Mouse (Mus musculus) midbrain, embryonic 16.5 days (tissue): ENCODE results near the gene Khdc1c. TPM values are rescaled to one million over a fixed set of nuclear protein-coding genes. Genes with fewer than 3 reads are reported as not detected.

Experiments used
- ATAC-seq: fragments of 200-750 bp; cut with Nextera tagmentation; 2 replicates; pipeline ENCODE4 v1.8.0; 2017; ENCODE audit warnings: moderate TSS enrichment
- H3K27ac ChIP-seq: fragments of 300-500 bp; sonication (generic); 2 replicates; pipeline ENCODE4 v1.5.1; 2014; ENCODE audit warnings: mild to moderate bottlenecking, low read length, mixed read lengths
- H3K27me3 ChIP-seq: fragments of 300-500 bp; sonication (generic); 2 replicates; pipeline ENCODE4 v1.6.1; 2014; ENCODE audit warnings: low read depth, low read length, mixed read lengths; ENCODE audit not compliant: control insufficient read depth, insufficient read depth
- H3K36me3 ChIP-seq: fragments of 300-500 bp; sonication (generic); 2 replicates; pipeline ENCODE4 v1.6.1; 2014; ENCODE audit warnings: mild to moderate bottlenecking, low read length, moderate library complexity, mixed read lengths; ENCODE audit not compliant: control insufficient read depth, insufficient read depth
- H3K4me1 ChIP-seq: fragments of 300-500 bp; sonication (generic); 2 replicates; pipeline ENCODE4 v1.6.1; 2014; ENCODE audit warnings: mild to moderate bottlenecking, low read length, mixed read lengths; ENCODE audit not compliant: control insufficient read depth, insufficient read depth
- H3K4me2 ChIP-seq: fragments of 300-500 bp; sonication (generic); 2 replicates; pipeline ENCODE4 v1.6.1; 2014; ENCODE audit warnings: mild to moderate bottlenecking, low read length, mixed read lengths
- H3K4me3 ChIP-seq: fragments of 300-500 bp; sonication (generic); 2 replicates; pipeline ENCODE4 v1.5.1; 2014; ENCODE audit warnings: low read depth, mild to moderate bottlenecking, low read length, moderate library complexity, mixed read lengths
- H3K9ac ChIP-seq: fragments of 300-500 bp; sonication (generic); 2 replicates; pipeline ENCODE4 v1.6.1; 2014; ENCODE audit warnings: low read depth, low read length, mixed read lengths
- H3K9me3 ChIP-seq: fragments of 300-500 bp; sonication (generic); replicated peaks from 2 replicates; pipeline ENCODE4 v1.6.1; 2014; ENCODE audit warnings: mild to moderate bottlenecking, low read length, mixed read lengths; ENCODE audit not compliant: control insufficient read depth, poor library complexity, severe bottlenecking
- WGBS: fragments of 180-500 bp; shearing (Covaris S2); extraction: QIAGEN DNeasy Blood & Tissue Kit; methylation state at CpG from one replicate; pipeline ENCODE4 v1.1.7; 2014; 5-methylcytosine and 5-hydroxymethylcytosine counted together
- polyA plus RNA-seq: library from polyadenylated mRNA; unstranded; fragments of >200 nt; fragmentation: Nextera tagmentation; extraction: Ambion mirVana; gene quantifications from 2 replicates; pipeline ENCODE4 v1.2.1, GENCODE M21; 2015

Gene Khdc1c
- polyA plus RNA-seq, 1 experiment from 2014 or later, result not detected

DNA sequence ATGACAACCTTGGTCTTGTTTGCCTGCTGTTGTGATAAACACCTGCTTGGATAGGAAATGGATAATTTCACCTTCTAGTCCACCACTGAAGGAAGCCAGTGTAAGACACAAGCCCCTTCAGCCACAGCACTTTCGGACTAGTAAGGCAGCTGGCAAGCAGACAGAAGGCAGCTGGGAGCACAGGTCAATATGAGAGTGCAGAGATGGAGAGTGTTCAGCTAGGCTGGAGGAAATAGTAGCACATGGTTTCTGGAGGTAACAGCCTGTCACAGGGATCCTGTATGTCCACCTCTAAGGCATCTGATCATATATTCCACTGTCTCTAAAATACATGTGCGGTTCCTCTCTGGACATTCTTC is 44.0 kb downstream of the Khdc1c start:
- Histone ChIP-seq H3K4me3 (no peak overlapping the region), H3K4me2 (no peak overlapping the region), H3K9ac (no peak overlapping the region), H3K4me1 (no peaks in the 10 kb centered on the region; the same call in 1 of the 2 replicates), H3K27me3 (no peaks in the 10 kb centered on the region), H3K9me3 (no peaks in the 10 kb centered on the region), H3K27ac (no peak overlapping the region), H3K36me3 (no peaks in the 10 kb centered on the region)
- ATAC-seq, result no peak
- 86% methylated on average over 2 of the region's 2 CpGs for WGBS

DNA sequence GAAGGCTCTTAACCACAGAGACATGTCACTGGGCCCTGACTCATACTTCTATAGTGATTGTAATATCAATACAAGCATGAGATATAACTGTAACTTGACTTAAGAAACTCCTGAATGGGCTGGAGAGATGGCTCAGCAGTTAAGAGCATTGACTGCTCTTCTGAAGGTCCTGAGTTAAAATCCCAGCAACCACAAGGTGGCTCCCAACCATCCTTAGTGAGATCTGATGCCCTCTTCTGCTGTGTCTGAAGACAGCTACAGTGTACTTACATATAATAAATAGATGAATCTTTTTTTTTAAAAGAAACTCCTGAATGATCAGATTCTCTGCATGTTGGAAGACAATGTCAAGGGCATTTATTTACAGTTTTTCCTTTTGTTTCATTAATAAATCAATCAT is 51.2 kb downstream of the Khdc1c start:
- Histone ChIP-seq H3K4me1 (no peaks in the 10 kb centered on the region), H3K9ac (no peak overlapping the region), H3K27ac (no peak overlapping the region), H3K4me2 (no peak overlapping the region), H3K4me3 (no peak overlapping the region), H3K9me3 (no peaks in the 10 kb centered on the region), H3K36me3 (no peaks in the 10 kb centered on the region), H3K27me3 (no peaks in the 10 kb centered on the region)
- no peak for ATAC-seq

Other genes starting within 250 kb of the Khdc1c start
- gene Tmem14a, start 149.8 kb upstream of the Khdc1c start, polyA plus RNA-seq, result 18.8 and 20.7 TPM in 2 replicates
- gene Gsta3, start 127.7 kb upstream of the Khdc1c start, polyA plus RNA-seq, result 0.28 and 1.0 TPM in 2 replicates
- gene Khdc1a, start 18.7 kb upstream of the Khdc1c start, polyA plus RNA-seq, result not detected in 2 replicates
- 0.13 and 0.15 TPM in 2 replicates for gene Khdc1b, start 15.2 kb downstream of the Khdc1c start, polyA plus RNA-seq